Mouse (Mus musculus) cerebellum, postnatal 36 days (tissue): Measurements from ENCODE around the gene P2ry14.
"Not testable (repeated sequence)": the region's sequence is repeated elsewhere in the genome, so short reads cannot be mapped to it uniquely, and the experiment has no call there.

Source experiments
- DNase-seq, 2 experiments: peaks; one replicate each; pipeline ENCODE4 v3.0.0; 2021 to 2022; ENCODE audit warnings: mixed read lengths in 2 of 2

Gene P2ry14

DNA sequence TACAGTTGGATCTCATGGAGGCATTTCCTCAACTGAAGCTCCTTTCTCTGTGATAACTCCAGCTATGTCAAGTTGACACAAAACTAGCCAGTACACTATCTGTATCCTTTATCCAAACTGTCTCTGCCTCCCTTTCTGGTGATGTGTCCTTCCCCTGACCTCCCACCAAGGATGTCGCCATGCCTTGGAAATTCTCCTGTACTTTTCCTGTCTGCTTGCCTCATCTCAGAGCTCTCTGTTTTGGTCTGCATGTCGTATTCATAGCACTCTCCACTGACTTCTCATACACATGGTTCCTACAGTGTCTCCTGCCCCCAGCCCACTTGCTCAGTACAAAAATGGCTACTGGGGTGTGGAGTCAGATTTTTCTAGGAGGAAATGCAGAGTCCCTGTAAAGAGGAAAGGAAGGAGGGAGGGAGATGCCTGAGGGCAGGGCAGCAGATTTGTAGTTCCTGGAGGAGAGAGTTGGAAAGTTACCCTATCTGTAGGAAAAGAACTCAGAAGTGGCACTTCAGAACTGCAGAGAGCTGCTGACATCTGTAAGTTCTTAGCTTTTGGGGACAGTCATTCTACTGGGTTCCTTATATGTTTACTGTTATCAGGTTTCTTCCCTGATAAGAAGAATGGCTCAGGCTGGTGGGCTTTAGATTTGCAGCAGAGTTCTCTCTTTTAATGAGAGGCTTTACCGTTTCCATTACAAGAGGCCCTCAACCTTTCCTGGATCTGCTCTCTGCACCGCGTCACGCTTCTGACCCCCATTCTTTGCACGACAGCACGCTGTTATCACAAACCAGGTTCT is 11.7 kb downstream of the P2ry14 start:
- no peak for DNase-seq

- not testable (repeated sequence) for DNase-seq
These were observed 12.5 kb downstream of the P2ry14 start for GRCm38 (mm10) chr3:59140941-59141340.

DNA sequence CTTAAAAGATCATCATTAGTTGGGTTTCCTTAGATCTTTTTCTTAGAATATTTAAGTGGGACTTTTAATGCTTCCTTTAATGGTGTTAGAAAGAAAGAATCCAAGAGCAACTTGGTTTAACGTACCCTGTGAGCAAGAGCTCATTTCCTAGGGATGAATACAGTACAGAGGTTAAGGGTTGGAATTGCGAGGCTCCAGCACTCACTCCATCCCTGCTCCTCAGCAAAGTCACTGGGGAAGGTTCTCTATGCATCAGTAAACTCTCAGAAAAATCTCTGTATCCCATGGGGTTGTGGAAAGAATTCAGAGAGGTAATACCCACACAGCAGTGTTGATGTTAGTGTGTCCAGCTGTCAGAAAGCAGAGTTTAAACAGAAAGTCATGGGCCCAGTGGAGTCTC is 13.3 kb downstream of the P2ry14 start:
- DNase-seq: no peak

- no peak for DNase-seq
These were observed 13.8 kb downstream of the P2ry14 start for GRCm38 (mm10) chr3:59139651-59140051.

- no peak for DNase-seq
These were observed 14.4 kb downstream of the P2ry14 start for GRCm38 (mm10) chr3:59138946-59139468.

- no peak for DNase-seq
These were observed 17.3 kb downstream of the P2ry14 start for GRCm38 (mm10) chr3:59135911-59136653.

DNA sequence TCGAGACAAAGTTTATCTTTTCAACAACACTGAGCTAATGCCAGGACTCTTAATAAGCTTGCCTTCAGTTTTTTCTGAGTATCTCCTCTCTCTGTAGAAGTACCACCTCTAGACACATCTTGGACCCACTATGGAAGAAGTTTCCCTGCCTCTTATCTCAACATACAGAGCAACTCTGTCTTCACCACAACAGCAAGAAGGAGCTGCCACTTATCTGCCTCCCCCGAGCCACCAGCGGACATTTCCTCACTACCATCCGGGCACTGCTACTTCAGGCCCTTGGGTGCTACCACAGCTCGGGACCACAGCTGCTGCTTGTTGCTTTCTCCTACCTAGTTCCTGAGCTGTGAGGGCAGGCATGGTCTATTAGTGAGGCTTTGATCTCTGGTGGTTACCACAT is 20.2 kb downstream of the P2ry14 start:
- DNase-seq: no peak

DNA sequence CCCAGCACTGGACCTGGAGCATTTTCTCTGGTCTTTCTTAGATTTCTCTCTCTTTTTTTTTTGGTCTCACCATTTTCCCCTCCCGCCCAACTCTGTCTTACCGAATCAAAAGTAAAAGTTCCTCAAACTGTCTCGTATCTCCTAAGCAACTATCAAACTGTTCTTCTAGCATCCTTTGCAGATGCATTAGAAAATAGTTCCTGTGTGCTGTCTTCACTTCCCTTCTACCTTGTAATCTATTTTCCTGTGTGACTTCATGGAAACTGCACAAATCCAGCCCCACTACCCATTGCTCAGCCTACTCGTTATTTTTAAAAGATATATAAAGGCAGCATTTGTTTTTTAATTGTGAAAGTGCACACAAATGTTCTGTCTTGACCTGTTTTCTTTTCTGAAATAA is 21.5 kb downstream of the P2ry14 start:
- no peak for DNase-seq

DNA sequence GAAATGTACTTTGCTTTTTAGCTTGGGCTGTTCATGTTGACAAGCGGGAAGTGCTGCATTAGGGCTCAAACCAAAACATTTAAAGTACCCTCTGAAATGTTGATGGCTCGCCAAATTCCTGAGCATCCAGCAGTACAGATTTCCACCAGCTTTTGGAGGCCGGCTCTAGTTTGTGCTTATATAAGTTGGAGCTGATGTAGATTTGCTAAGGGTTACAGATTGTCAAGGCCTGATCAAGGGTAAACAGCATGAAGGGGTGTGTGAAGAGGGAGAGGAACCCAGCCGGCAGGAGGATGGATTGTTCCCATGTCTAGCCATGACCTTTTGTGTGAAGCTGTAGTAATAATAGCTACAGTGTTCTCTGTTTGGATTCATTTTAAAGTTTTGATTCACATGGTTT is 22.3 kb downstream of the P2ry14 start:
- no peak for DNase-seq

- no peak for DNase-seq
These were observed 23.0 kb downstream of the P2ry14 start for GRCm38 (mm10) chr3:59130431-59130830.

GRCm38 (mm10) chr3:59129547-59129946 is 23.9 kb downstream of the P2ry14 start:
- DNase-seq: no peak

DNA sequence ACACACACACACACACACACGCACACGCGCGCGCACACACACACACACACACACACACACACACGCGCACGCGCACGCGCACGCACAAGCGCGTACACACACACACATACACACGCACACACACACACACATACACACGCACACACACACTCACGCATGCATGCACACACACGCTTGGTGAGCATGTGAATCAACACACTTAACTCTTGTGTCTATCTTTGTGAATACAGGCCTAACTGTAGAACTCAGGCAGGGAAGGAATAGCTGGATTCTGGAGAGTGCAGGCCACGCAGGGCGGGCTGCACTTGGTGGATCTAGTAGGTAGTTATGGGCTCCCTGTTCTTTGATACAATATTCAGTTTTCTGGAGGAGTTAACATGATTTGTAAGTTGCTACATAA is 24.7 kb downstream of the P2ry14 start:
- no peak for DNase-seq

DNA sequence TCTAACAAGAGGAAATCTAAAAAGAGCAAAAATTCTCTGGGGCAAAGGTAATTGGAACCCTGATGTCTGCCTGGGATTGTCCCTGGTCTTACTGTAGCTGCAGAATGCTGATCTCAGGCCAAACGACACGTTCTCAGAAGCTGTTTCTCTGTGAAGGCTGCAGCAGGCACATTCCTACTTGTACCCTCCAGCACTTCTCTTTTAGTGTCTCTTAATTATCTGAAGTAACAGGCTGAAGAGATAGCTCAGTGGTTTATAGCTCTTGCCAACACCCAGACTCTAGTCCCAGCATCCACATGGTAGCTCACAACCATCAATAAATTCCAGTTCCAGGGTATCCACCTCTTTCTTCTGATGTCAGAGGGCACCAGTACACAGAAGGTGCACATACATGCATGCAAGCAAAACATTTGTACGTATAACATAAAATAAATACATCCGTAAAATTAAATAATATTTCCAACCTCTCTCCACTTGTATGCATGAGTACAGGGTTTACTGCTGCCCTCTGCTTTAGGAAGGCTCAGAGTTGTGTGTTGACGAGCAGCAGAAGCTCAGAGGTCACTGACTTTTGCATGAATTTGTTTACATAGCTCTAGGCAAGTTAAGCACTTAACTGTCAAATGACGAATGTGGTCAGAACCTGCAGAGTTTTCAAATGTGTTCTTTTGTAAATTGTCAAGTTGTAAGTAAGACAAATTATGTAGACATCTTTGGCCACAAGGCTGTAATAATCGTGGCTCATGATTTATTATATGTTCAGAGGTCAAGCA is 27.4 kb downstream of the P2ry14 start:
- DNase-seq: no peak

- no peak for DNase-seq
These were observed 28.4 kb downstream of the P2ry14 start for GRCm38 (mm10) chr3:59125022-59125421.

DNA sequence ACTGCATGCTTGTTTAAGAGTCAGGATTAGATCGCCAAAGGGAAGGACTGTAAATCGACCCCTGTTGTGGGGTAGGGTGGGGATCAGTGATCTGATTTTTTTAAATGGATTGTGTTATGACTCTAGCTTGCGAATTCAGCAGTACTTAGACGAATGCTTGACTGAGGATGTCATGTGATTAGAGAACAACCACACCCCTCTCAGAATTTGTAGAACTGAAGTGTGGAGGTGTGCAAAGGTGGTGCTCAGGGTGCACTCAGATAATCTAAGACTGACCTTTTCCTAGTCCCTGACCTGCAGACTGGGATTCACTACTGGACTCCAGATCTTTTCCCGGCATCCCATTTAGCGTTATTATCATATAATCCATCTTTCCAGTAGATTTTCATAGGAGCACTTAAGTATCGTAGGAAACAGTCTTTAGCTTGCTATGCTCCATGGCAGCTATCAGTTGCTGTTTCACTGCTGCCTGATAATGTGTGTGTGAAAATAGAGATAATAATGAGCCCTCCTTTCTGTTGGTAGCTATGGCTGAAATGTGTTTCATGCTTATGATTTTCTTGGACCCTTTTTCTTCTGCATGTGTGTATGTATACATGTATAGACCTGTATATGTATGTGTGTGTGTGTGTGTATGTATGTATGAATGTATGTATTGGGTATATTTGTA is 31.5 kb downstream of the P2ry14 start:
- DNase-seq: no peak

DNA sequence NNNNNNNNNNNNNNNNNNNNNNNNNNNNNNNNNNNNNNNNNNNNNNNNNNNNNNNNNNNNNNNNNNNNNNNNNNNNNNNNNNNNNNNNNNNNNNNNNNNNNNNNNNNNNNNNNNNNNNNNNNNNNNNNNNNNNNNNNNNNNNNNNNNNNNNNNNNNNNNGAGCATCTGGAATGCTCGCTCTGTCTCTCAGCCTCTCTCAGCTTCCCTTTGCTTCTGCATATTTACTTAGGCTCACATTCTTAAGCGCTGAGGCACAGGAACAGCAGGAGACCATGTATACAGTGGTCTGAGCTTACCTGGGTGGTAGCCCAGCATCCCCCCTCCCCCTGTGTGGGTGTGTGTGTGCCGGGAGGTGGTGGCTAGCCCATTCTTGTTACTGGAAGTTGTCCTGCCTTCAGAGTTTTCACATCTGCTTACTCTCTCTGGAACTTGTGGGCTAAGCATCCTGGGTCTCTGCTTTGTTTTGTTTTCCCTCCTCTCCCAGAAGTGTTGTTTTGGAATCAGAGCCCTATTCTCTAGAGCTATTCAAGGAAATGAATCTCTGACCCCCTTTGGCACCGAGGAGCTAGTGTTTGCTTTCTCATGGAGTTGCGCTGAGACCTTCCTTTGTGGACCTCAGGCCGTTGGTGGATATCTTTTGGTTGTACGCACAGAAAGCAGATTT is 32.2 kb downstream of the P2ry14 start:
- no peak for DNase-seq

- no peak for DNase-seq
These were observed 39.4 kb downstream of the P2ry14 start for GRCm38 (mm10) chr3:59113973-59114517.

DNA sequence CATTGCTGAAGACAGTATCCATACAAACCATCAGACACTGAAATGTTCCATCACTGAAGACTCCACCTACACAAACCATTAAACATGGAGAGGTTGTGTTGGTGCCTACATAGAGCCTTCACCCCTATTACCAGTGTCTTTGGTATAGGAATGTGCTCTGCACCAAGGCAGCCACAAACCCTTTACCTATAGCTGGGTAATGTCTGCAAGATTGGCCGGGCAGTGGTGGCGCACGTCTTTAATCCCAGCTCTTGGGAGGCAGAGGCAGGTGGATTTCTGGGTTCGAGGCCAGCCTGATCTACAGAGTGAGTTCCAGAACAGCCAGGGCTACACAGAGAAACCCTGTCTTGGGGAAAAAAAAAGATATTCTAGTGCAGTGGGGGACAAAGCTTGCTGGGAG is 40.1 kb downstream of the P2ry14 start:
- DNase-seq: not testable (repeated sequence)

DNA sequence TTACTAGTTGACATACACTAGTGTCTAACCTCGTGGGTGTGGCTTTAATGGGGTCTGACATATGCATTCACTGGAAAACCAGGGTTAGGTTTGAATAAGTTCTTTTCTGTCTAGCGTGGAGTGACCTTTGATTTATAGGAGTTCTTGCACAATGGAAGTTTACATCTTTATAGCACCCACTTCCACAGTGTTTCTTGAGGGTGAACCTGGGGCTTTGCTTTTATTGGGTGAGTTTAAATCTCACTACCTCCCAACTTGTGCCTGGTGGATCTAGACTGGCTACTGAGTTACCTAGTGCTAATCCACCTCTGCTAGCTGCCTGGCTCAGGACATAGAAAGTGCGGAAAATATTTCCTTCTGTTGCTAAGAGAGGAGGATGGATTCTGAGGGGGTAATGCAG is 41.5 kb downstream of the P2ry14 start:
- no peak for DNase-seq

GRCm38 (mm10) chr3:59109834-59110233 is 43.6 kb downstream of the P2ry14 start:
- DNase-seq: not testable (repeated sequence)

DNA sequence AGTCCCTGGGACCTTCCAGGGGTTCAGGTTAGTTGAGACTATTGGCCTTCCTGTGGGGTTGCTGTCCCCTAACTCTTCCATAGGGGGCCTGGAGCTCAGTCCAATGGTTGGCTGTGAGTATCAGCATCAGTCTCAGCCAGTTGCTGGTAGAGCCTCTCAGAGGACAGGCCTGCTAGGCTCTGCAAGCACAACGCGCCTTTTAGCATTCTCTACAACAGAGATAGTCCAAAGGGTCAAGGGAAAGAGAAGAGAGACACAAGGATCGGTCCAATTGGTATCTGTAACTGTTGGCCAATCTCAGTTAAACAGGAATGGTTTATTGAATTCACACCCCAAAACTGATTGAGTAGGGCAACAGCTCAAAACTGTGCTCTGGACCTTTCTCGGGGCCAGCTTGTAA is 46.0 kb downstream of the P2ry14 start:
- DNase-seq: no peak

GRCm38 (mm10) chr3:59104462-59104861 is 49.0 kb downstream of the P2ry14 start:
- DNase-seq: no peak
